Mouse (Mus musculus): Measurements from ENCODE around the gene Pbld2.

DNA sequence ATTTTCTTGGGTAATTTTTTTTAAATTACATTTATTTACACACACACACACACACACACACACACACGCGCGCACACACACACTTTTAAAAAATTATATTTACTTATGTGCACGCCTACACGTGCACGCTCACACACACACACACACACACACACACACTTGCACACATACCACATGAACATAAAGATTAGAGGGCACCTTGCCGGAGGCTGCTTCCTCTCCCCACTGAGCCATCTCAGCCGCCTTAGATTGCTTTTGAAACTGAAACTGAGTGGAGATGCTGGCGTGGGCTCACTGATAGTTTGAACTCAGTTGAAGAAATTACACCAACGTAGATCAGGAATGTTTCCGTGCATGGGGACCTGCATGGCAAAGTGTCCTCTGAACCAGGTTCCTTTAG lies 40.0 kb upstream of the Pbld2 start:
- TF ChIP-seq CTCF (IDR thresholded peaks at IDR 0.05; ENCODE audit: low read depth) = no peak
- no peak for TF ChIP-seq EP300 (IDR thresholded peaks at IDR 0.05; ENCODE audit: low read depth)
